Mouse (Mus musculus): Measurements from ENCODE around the gene Tecpr2. TPM values are rescaled to one million over a fixed set of nuclear protein-coding genes. Genes with fewer than 3 reads are reported as not detected.

The Tecpr2 gene
- polyA plus RNA-seq, 2 experiments, result 3.8 to 10.1 TPM

DNA sequence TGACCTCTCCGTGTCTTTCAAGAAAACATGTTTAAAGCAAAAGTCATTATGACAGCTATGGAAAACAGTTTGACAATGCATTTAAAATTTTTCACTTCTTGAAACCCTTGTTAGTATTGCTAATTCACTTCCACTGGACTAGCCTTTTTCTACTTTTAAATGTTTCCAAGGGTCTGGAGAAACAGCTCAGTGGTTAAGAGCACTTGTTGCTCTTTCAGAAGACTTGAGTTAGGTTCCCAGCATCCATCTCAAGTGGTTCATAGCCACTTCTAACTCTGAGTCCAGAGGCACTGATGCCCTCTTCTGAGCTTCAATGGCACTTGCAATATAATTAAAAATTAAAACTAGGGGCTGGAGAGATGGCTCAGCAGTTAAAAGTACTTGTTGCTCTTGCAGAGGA lies 2.8 kb downstream of the Tecpr2 start:
- no peak for DNase-seq (ENCODE audit: low spot score)

GRCm38 (mm10) chr12:110902106-110902505 lies 13.0 kb downstream of the Tecpr2 start:
- peaks cover 2% of the 10 kb centered on the region; the same call in 1 of the 2 replicates for H3K36me3 ChIP-seq (ENCODE audit: control insufficient read depth, insufficient read depth, low read length)
- no peak for TF ChIP-seq POLR2A (IDR thresholded peaks at IDR 0.05; ENCODE audit: borderline replicate concordance, extremely low read depth, insufficient read depth, insufficient read length)
- H3K27ac ChIP-seq (replicated peaks; ENCODE audit: low read depth, low read length), result no peak overlapping the region
- H3K9me3 ChIP-seq (ENCODE audit: control insufficient read depth, low read length), result no peaks in the 10 kb centered on the region
- ATAC-seq (ENCODE audit: low FRiP score, low read depth), result no peak
- H3K4me2 ChIP-seq (replicated peaks; ENCODE audit: low read depth, low read length, severe bottlenecking), result no peak overlapping the region
- H3K9ac ChIP-seq (ENCODE audit: low read depth, low read length, severe bottlenecking), result no peak overlapping the region
- no peak overlapping the region for H3K4me3 ChIP-seq (replicated peaks; ENCODE audit: low read length)
- H3K4me1 ChIP-seq (ENCODE audit: control insufficient read depth, insufficient read depth, low read length), result no peaks in the 10 kb centered on the region
- no peaks in the 10 kb centered on the region for H3K27me3 ChIP-seq (ENCODE audit: control insufficient read depth, insufficient read depth, low read length)
- DNase-seq (ENCODE audit: low spot score), result no peak
- WGBS, result 83% methylated on average over 4 of the region's 4 CpGs

More for the DNA sequence above, 2.8 kb downstream of the Tecpr2 start:
- H3K4me3 ChIP-seq (replicated peaks; ENCODE audit: low read length), result no peak overlapping the region
- H3K9ac ChIP-seq (ENCODE audit: low read depth, low read length, severe bottlenecking), result no peak overlapping the region
- no peak for ATAC-seq (ENCODE audit: low FRiP score, low read depth)
- 89% methylated on average over 1 of the region's 1 CpGs for WGBS
- H3K27me3 ChIP-seq (ENCODE audit: control insufficient read depth, insufficient read depth, low read length), result no peaks in the 10 kb centered on the region
- 0 out of 2 replicates have a peak, but pooled peaks cover 4% of the 10 kb centered on the region for H3K36me3 ChIP-seq (ENCODE audit: control insufficient read depth, insufficient read depth, low read length)
- H3K9me3 ChIP-seq (ENCODE audit: control insufficient read depth, low read length), result no peaks in the 10 kb centered on the region
- no peak overlapping the region for H3K4me2 ChIP-seq (replicated peaks; ENCODE audit: low read depth, low read length, severe bottlenecking)
- H3K4me1 ChIP-seq (ENCODE audit: control insufficient read depth, insufficient read depth, low read length), result peaks cover 11% of the 10 kb centered on the region
- TF ChIP-seq POLR2A (IDR thresholded peaks at IDR 0.05; ENCODE audit: borderline replicate concordance, extremely low read depth, insufficient read depth, insufficient read length), result no peak
- no peak overlapping the region for H3K27ac ChIP-seq (replicated peaks; ENCODE audit: low read depth, low read length)

DNA sequence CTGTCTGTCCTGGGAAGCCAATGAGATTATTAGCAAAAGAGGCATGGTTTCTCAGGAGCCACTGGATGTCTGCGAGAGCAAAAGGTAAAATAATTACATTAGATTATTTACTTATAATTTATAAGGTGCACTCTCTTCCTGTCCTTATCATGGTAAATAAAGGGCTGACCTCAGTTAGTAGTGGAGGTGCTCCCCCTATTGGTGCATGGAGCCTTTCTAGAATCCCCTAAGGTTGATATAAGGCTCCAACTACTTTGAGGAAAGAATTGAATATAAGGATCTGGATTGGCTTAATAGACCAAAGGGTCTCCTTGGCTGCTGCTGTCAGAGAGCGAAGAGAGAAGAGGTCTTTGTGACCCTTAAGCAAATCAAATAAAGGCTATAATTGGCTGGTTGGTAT lies 14.5 kb downstream of the Tecpr2 start:
- Histone ChIP-seq H3K9me3 (ENCODE audit: control insufficient read depth, low read length) (no peaks in the 10 kb centered on the region), H3K4me2 (replicated peaks; ENCODE audit: low read depth, low read length, severe bottlenecking) (no peak overlapping the region), H3K36me3 (ENCODE audit: control insufficient read depth, insufficient read depth, low read length) (no peaks in the 10 kb centered on the region; the same call in 1 of the 2 replicates), H3K9ac (ENCODE audit: low read depth, low read length, severe bottlenecking) (no peak overlapping the region), H3K4me1 (ENCODE audit: control insufficient read depth, insufficient read depth, low read length) (no peaks in the 10 kb centered on the region), H3K27me3 (ENCODE audit: control insufficient read depth, insufficient read depth, low read length) (no peaks in the 10 kb centered on the region), H3K4me3 (replicated peaks; ENCODE audit: low read length) (no peak overlapping the region), H3K27ac (replicated peaks; ENCODE audit: low read depth, low read length) (no peak overlapping the region)
- TF ChIP-seq POLR2A (IDR thresholded peaks at IDR 0.05; ENCODE audit: borderline replicate concordance, extremely low read depth, insufficient read depth, insufficient read length), result no peak
- 94% methylated on average over 2 of the region's 2 CpGs for WGBS
- ATAC-seq (ENCODE audit: low FRiP score, low read depth) (no peak), DNase-seq (ENCODE audit: low spot score) (no peak)

GRCm38 (mm10) chr12:110907845-110908244 lies 18.8 kb downstream of the Tecpr2 start:
- no peaks in the 10 kb centered on the region for H3K27me3 ChIP-seq (ENCODE audit: control insufficient read depth, insufficient read depth, low read length)
- H3K36me3 ChIP-seq (ENCODE audit: control insufficient read depth, insufficient read depth, low read length), result no peaks in the 10 kb centered on the region
- 84% methylated on average over 3 of the region's 3 CpGs for WGBS
- no peaks in the 10 kb centered on the region for H3K9me3 ChIP-seq (ENCODE audit: control insufficient read depth, low read length)
- no peak overlapping the region for H3K9ac ChIP-seq (ENCODE audit: low read depth, low read length, severe bottlenecking)
- no peaks in the 10 kb centered on the region for H3K4me1 ChIP-seq (ENCODE audit: control insufficient read depth, insufficient read depth, low read length)
- TF ChIP-seq POLR2A (IDR thresholded peaks at IDR 0.05; ENCODE audit: borderline replicate concordance, extremely low read depth, insufficient read depth, insufficient read length), result no peak
- H3K27ac ChIP-seq (replicated peaks; ENCODE audit: low read depth, low read length), result no peak overlapping the region
- ATAC-seq (ENCODE audit: low FRiP score, low read depth) (no peak), DNase-seq (ENCODE audit: low spot score) (no peak)
- H3K4me3 ChIP-seq (replicated peaks; ENCODE audit: low read length), result no peak overlapping the region
- no peak overlapping the region for H3K4me2 ChIP-seq (replicated peaks; ENCODE audit: low read depth, low read length, severe bottlenecking)

DNA sequence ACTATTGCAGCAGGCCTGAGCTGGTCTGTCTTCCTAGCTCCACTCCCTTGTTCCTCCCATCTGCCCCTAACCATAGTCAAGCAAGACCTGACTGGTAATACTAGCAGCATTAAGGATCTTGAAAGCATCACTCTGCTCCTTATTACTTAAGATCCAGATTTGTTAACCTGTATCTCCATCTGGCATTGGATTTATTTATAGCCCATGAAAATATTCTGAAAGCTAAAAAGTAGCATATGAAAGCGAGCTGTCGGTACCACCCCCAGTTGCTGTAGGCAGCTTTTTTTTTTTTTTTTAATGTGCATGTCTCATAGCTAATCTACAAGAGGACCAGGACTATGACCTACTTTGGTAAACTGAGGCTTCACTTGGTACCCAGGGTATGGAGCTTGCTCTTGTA lies 20.9 kb downstream of the Tecpr2 start:
- Histone ChIP-seq H3K9ac (ENCODE audit: low read depth, low read length, severe bottlenecking) (no peak overlapping the region), H3K27ac (replicated peaks; ENCODE audit: low read depth, low read length) (no peak overlapping the region), H3K9me3 (ENCODE audit: control insufficient read depth, low read length) (no peaks in the 10 kb centered on the region), H3K36me3 (ENCODE audit: control insufficient read depth, insufficient read depth, low read length) (peaks cover 4% of the 10 kb centered on the region; the same call in 1 of the 2 replicates), H3K4me3 (replicated peaks; ENCODE audit: low read length) (no peak overlapping the region), H3K4me2 (replicated peaks; ENCODE audit: low read depth, low read length, severe bottlenecking) (no peak overlapping the region), H3K27me3 (ENCODE audit: control insufficient read depth, insufficient read depth, low read length) (no peaks in the 10 kb centered on the region), H3K4me1 (ENCODE audit: control insufficient read depth, insufficient read depth, low read length) (no peaks in the 10 kb centered on the region)
- TF ChIP-seq POLR2A (IDR thresholded peaks at IDR 0.05; ENCODE audit: borderline replicate concordance, extremely low read depth, insufficient read depth, insufficient read length), result no peak
- DNase-seq (ENCODE audit: low spot score) (no peak), ATAC-seq (ENCODE audit: low FRiP score, low read depth) (no peak)
- 87% methylated on average over 2 of the region's 2 CpGs for WGBS

DNA sequence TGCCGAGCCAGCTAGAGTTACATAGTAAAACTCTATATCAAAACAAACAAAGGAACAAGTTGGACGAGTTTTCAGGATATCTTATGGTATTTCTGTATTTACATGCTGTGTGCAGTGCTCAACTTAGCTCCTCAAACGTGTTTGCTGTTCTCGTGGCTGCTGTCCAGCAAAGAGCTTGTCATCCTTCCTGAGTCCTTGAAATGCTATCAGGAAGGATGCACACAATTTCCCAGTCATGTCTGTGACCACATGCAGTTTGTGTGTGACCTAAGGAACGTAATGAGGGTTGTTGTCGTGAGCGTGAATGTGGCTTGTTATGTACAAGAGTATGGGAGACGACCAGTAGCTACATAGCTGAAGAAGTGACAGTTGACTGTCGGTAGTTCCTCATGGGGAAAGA lies 26.7 kb downstream of the Tecpr2 start:
- Histone ChIP-seq H3K27ac (replicated peaks; ENCODE audit: low read depth, low read length) (no peak overlapping the region), H3K4me1 (ENCODE audit: control insufficient read depth, insufficient read depth, low read length) (no peaks in the 10 kb centered on the region), H3K9ac (ENCODE audit: low read depth, low read length, severe bottlenecking) (no peak overlapping the region), H3K9me3 (ENCODE audit: control insufficient read depth, low read length) (no peaks in the 10 kb centered on the region), H3K4me3 (replicated peaks; ENCODE audit: low read length) (no peak overlapping the region), H3K4me2 (replicated peaks; ENCODE audit: low read depth, low read length, severe bottlenecking) (no peak overlapping the region), H3K27me3 (ENCODE audit: control insufficient read depth, insufficient read depth, low read length) (no peaks in the 10 kb centered on the region), H3K36me3 (ENCODE audit: control insufficient read depth, insufficient read depth, low read length) (peaks cover 25% of the 10 kb centered on the region)
- no peak for ATAC-seq (ENCODE audit: low FRiP score, low read depth)
- no peak for DNase-seq (ENCODE audit: low spot score)
- 88% methylated on average over 9 of the region's 9 CpGs for WGBS
- TF ChIP-seq POLR2A (IDR thresholded peaks at IDR 0.05; ENCODE audit: borderline replicate concordance, extremely low read depth, insufficient read depth, insufficient read length), result no peak

Measured in limb, embryonic 14.5 days (tissue).